Mouse (Mus musculus) E14TG2a.4 (cell line): ENCODE data around the gene Cisd3.
"Not testable (repeated sequence)": the region's sequence is repeated elsewhere in the genome, so short reads cannot be mapped to it uniquely, and the experiment has no call there.

ENCODE experiments used
- H3K27me3 ChIP-seq: 2 replicates; pipeline ENCODE4 v1.6.1; 2014; ENCODE audit warnings: low read length, control low read depth; ENCODE audit not compliant: insufficient read depth
- H3K36me3 ChIP-seq: 2 replicates; pipeline ENCODE4 v1.6.1; 2014; ENCODE audit warnings: low read length, control low read depth; ENCODE audit not compliant: insufficient read depth
- H3K4me1 ChIP-seq: replicated peaks from 2 replicates; pipeline ENCODE4 v1.6.1; 2014; ENCODE audit warnings: low read depth, low read length, control low read depth
- H3K4me3 ChIP-seq: replicated peaks from 2 replicates; pipeline ENCODE4 v1.5.1; 2014; ENCODE audit warnings: mild to moderate bottlenecking, low read length
- H3K9me3 ChIP-seq: 2 replicates; pipeline ENCODE4 v1.6.1; 2014; ENCODE audit warnings: low read length, control low read depth
- CTCF ChIP-seq: conservative IDR thresholded peaks from 2 replicates; pipeline ENCODE4 v1.5.1; 2014; ENCODE audit warnings: low read length
- NANOG ChIP-seq: IDR thresholded peaks from 2 replicates; pipeline ENCODE4 v1.6.1; 2014; ENCODE audit warnings: borderline replicate concordance, low read length, mixed read lengths
- POU5F1 ChIP-seq: IDR thresholded peaks from 2 replicates; pipeline ENCODE4 v1.6.1; 2014; ENCODE audit warnings: low read length, borderline replicate concordance

Cisd3 gene

GRCm38 (mm10) chr11:97656269-97656971 is 29.2 kb upstream of the Cisd3 start:
- Histone ChIP-seq H3K4me3 (peak overlapping the region; percentile 58), H3K27me3 (no peaks in the 10 kb centered on the region), H3K4me1 (peaks cover 81% of the 10 kb centered on the region), H3K36me3 (peaks cover 43% of the 10 kb centered on the region), H3K9me3 (no peaks in the 10 kb centered on the region)
- TF ChIP-seq POU5F1 (no peak), CTCF (peak; percentile 15; the same call in 1 of the 2 replicates), NANOG (no peak)

GRCm38 (mm10) chr11:97657184-97657945 is 28.3 kb upstream of the Cisd3 start:
- H3K4me1 ChIP-seq, result peaks cover 73% of the 10 kb centered on the region
- TF ChIP-seq NANOG (no peak), CTCF (no peak), POU5F1 (no peak)
- H3K36me3 ChIP-seq, result peaks cover 43% of the 10 kb centered on the region
- peak overlapping the region; percentile 94 for H3K4me3 ChIP-seq
- no peaks in the 10 kb centered on the region for H3K27me3 ChIP-seq
- H3K9me3 ChIP-seq, result no peaks in the 10 kb centered on the region

- H3K27me3 ChIP-seq, H3K9me3 ChIP-seq: not testable (repeated sequence)
- Histone ChIP-seq H3K36me3 (peaks cover 43% of the 10 kb centered on the region), H3K4me3 (peak overlapping the region; percentile 94), H3K4me1 (peaks cover 73% of the 10 kb centered on the region)
These were observed 27.7 kb upstream of the Cisd3 start for GRCm38 (mm10) chr11:97657967-97658366.

GRCm38 (mm10) chr11:97658751-97659266 is 26.8 kb upstream of the Cisd3 start:
- H3K27me3 ChIP-seq, result no peaks in the 10 kb centered on the region
- H3K4me1 ChIP-seq, result peaks cover 67% of the 10 kb centered on the region
- no peak for TF ChIP-seq POU5F1
- no peak for TF ChIP-seq NANOG
- no peak for TF ChIP-seq CTCF
- peak overlapping the region; percentile 94 for H3K4me3 ChIP-seq
- no peaks in the 10 kb centered on the region for H3K9me3 ChIP-seq
- H3K36me3 ChIP-seq, result peaks cover 40% of the 10 kb centered on the region

GRCm38 (mm10) chr11:97659267-97659989 is 26.2 kb upstream of the Cisd3 start:
- no peaks in the 10 kb centered on the region for H3K9me3 ChIP-seq
- peaks cover 33% of the 10 kb centered on the region for H3K36me3 ChIP-seq
- H3K4me1 ChIP-seq, result peaks cover 61% of the 10 kb centered on the region
- no peak for TF ChIP-seq POU5F1
- TF ChIP-seq CTCF, result no peak
- no peak for TF ChIP-seq NANOG
- peak overlapping the region; percentile 94 for H3K4me3 ChIP-seq
- no peaks in the 10 kb centered on the region for H3K27me3 ChIP-seq

- peak overlapping the region; percentile 94 for H3K4me3 ChIP-seq
- peaks cover 59% of the 10 kb centered on the region for H3K4me1 ChIP-seq
- H3K27me3 ChIP-seq, result no peaks in the 10 kb centered on the region
- H3K9me3 ChIP-seq, result no peaks in the 10 kb centered on the region
- peaks cover 28% of the 10 kb centered on the region for H3K36me3 ChIP-seq
- no peak for TF ChIP-seq CTCF
- TF ChIP-seq NANOG, result no peak
- no peak for TF ChIP-seq POU5F1
These were observed 25.5 kb upstream of the Cisd3 start for GRCm38 (mm10) chr11:97659990-97660714.

- Histone ChIP-seq H3K9me3 (no peaks in the 10 kb centered on the region), H3K4me3 (peak overlapping the region; percentile 94), H3K27me3 (no peaks in the 10 kb centered on the region), H3K36me3 (peaks cover 28% of the 10 kb centered on the region), H3K4me1 (peaks cover 59% of the 10 kb centered on the region)
- TF ChIP-seq POU5F1, result no peak
- TF ChIP-seq CTCF, result no peak
- TF ChIP-seq NANOG, result no peak
These were observed 24.6 kb upstream of the Cisd3 start for GRCm38 (mm10) chr11:97660734-97661647.
